Mouse (Mus musculus): ENCODE measurements at regions not wholly inside any gene's neighbourhood (a gene's known extent, or its start where the extent isn't known, plus 50 kb on each side); places are given as distances from the start of the nearest gene placed in this dataset.

DNA sequence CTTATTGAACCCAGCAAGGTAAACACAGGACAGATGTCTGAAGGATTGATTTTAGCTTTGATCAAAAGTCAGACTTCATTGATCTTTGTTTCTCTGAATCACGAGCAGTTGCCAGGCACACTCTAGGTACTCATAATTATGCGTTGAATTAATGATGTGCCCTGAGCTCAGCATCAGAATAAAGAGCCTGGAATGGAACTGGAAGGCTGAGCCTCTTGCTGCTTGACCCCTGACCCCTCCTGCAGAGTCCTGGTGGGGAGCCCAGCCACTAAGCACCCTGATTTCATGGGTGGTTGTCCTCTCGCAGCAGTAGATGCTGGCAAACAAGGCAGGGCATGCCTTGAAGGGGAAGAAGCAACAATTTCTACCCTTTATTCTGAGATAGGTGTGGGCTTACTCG is 64.9 kb upstream of the Noct start:
- no peak for ATAC-seq (ENCODE audit: insufficient number of reproducible peaks, insufficient read depth, low FRiP score, low TSS enrichment)
- no peak overlapping the region for H3K27ac ChIP-seq
- H3K4me1 ChIP-seq = peaks cover 21% of the 10 kb centered on the region; the same call in 1 of the 2 replicates
- no peak overlapping the region for H3K9ac ChIP-seq
- no peaks in the 10 kb centered on the region for H3K9me3 ChIP-seq
- 35% methylated on average over 4 of the region's 4 CpGs for WGBS
- no peak overlapping the region for H3K4me3 ChIP-seq
- H3K4me2 ChIP-seq (replicated peaks) = no peak overlapping the region
- no peaks in the 10 kb centered on the region for H3K27me3 ChIP-seq
- no peaks in the 10 kb centered on the region for H3K36me3 ChIP-seq

DNA sequence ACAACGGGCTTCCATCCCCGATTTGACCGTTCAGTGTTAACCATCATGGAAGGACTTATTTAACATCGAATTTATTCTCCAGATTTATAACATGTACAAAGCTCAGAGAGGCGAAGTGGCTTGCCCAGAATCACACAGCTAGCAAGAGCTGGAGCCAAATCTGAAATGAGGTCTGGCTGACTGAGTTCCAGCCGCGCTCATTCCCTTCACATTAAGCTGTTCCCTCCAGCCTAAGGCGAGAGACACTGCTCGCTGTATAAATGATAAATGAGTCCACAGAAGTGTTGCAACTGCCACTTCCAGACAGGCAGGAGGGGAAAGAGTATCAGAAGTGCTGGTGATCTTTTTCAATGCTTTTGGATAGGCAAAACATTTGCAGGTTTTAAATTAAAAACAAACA is 64.4 kb upstream of the Noct start:
- Histone ChIP-seq H3K4me3 (no peak overlapping the region), H3K9me3 (no peaks in the 10 kb centered on the region), H3K27ac (no peak overlapping the region), H3K4me1 (peaks cover 19% of the 10 kb centered on the region; the same call in 1 of the 2 replicates), H3K9ac (no peak overlapping the region), H3K36me3 (no peaks in the 10 kb centered on the region), H3K4me2 (replicated peaks) (no peak overlapping the region), H3K27me3 (no peaks in the 10 kb centered on the region)
- 69% methylated on average over 9 of the region's 9 CpGs for WGBS
- ATAC-seq (ENCODE audit: insufficient number of reproducible peaks, insufficient read depth, low FRiP score, low TSS enrichment) = no peak

DNA sequence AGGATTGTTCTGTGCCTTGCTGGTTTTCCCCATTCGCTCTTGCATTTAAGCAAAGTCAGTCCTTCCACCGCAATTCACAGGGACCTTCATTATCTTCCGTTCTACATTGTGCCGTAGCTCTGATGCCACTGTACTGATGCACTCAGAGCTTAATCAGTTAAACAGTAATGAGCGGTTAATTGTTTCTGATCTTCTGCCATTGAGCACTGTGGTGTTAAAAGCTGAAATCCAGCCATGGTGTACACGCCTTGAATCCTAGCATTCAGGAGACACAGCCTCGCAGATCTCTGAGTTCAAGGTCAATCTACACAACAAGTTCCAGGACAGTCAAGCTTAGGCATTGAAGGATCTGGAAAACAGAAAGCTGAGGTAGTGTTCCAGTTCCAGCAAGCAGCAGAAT is 63.6 kb upstream of the Noct start:
- H3K4me1 ChIP-seq = peaks cover 13% of the 10 kb centered on the region; the same call in 1 of the 2 replicates
- ATAC-seq (ENCODE audit: insufficient number of reproducible peaks, insufficient read depth, low FRiP score, low TSS enrichment) = no peak
- H3K36me3 ChIP-seq = no peaks in the 10 kb centered on the region
- WGBS = 87% methylated on average over 7 of the region's 7 CpGs
- H3K9ac ChIP-seq = no peak overlapping the region
- H3K9me3 ChIP-seq = no peaks in the 10 kb centered on the region
- H3K4me2 ChIP-seq (replicated peaks) = no peak overlapping the region
- no peak overlapping the region for H3K4me3 ChIP-seq
- no peaks in the 10 kb centered on the region for H3K27me3 ChIP-seq
- H3K27ac ChIP-seq = no peak overlapping the region

DNA sequence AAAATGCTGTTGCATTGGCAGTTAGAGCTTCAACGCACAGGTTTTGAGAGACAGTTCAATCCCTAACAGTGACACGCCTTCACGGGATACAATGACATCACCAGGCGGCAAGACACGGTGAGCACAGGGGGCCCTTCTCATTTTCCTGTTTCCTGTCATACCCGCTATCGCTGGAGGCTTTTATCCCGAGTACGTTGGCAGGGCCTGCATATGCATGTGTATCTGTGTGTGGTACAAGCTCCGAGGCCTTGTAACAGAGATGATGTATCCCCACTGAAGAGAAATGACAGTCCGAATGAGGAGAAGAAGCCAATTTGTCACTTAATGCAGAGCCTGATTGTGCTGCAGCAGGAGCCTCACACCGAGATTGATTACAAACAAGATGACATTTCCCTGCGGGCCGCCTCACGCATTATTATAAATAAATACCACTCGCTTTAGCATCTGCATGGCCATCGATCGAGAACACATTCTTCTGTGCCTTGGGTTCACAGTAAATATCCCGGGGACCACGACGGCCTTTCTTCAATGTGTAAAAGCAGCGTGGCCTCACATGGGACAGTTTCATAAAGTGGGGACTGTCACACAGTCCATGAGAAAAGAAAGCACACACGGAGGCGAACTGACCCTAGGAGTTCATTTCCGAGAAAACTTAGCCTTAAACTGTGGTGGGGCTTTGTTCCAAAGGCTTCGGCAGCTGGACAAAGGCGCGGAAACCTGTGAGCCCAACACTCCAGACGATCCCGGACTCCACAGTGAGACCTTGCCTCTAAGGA is 54.9 kb upstream of the Noct start:
- no peak for ATAC-seq (ENCODE audit: insufficient number of reproducible peaks, insufficient read depth, low FRiP score, low TSS enrichment)
- Histone ChIP-seq H3K27ac (0 out of 2 replicates have a peak overlapping the region, but pooled peaks have one; percentile 6), H3K9me3 (no peaks in the 10 kb centered on the region)

DNA sequence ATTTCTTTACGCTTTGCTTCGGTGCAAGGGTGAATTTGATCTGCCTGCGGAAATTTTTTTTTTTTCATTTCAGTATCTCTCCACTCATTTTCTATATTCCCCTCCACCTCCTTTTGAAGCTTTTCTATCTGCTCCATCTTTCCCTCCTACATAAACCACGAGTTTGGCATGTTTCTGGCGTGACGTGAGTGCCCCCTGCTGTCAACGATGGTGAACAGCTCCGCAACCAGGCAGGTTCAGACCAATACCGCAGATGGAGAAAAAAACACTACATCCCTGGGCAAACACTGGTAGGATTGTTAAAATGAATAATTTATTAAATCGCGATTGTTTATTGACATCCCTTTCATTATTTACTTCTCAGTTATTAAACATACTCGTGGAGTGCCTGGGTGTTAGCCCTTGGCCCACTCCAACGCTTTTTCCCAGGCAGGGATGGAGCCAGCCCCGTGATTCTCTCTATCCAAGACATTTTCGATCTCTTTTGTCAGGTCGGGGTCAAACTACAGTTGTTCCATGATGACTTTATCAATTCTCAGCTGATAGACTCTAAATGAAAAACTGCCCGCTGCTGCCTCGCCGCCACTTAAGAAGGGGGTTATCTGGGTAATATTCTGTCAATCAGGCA is 53.9 kb upstream of the Noct start:
- no peak for ATAC-seq (ENCODE audit: insufficient number of reproducible peaks, insufficient read depth, low FRiP score, low TSS enrichment)
- Histone ChIP-seq H3K4me3 (no peak overlapping the region), H3K27ac (no peak overlapping the region), H3K9me3 (no peaks in the 10 kb centered on the region), H3K27me3 (no peaks in the 10 kb centered on the region), H3K36me3 (no peaks in the 10 kb centered on the region), H3K9ac (no peak overlapping the region), H3K4me2 (replicated peaks) (no peak overlapping the region), H3K4me1 (peaks cover 3% of the 10 kb centered on the region; the same call in 1 of the 2 replicates)
- WGBS = 28% methylated on average over 19 of the region's 19 CpGs

More for the DNA sequence above, 54.9 kb upstream of the Noct start:
- Histone ChIP-seq H3K4me2 (replicated peaks) (no peak overlapping the region), H3K36me3 (no peaks in the 10 kb centered on the region), H3K9ac (no peak overlapping the region), H3K27me3 (no peaks in the 10 kb centered on the region), H3K4me1 (peaks cover 3% of the 10 kb centered on the region; the same call in 1 of the 2 replicates), H3K4me3 (no peak overlapping the region)
- 76% methylated on average over 30 of the region's 30 CpGs for WGBS
